Mouse (Mus musculus) 3T3-L1 (cell line): Measurements from ENCODE around the gene Zfpm1.
"Not testable (repeated sequence)": the region's sequence is repeated elsewhere in the genome, so short reads cannot be mapped to it uniquely, and the experiment has no call there.

ENCODE experiments used
- DNase-seq: peaks from one replicate; pipeline ENCODE4 v3.0.0-alpha.2; 2015; ENCODE audit warnings: low read depth, low spot score

Gene Zfpm1

GRCm38 (mm10) chr8:122323951-122324402, 42.0 kb downstream of the Zfpm1 start:
- DNase-seq = not testable (repeated sequence)

DNA sequence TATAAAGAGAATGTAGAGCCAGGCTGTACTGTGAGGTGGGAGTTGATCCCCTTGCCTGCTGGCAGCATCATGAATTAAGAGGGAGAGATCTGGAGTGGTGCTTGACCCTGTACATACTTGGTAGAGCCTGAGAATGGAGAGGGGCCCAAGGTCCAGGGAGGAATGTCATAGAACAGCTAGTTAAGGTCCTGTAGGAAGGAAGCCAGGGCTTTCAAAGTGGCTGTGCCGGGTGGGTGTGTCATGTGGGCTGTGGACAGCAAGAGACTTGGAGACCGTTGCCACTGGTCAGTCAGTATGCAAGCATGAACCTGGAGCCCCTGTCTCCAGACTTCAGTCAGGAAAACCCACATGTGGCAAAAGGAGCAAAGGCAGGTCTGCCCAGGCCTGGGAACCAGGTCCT, 43.3 kb downstream of the Zfpm1 start:
- no peak for DNase-seq

GRCm38 (mm10) chr8:122326114-122326542, 44.2 kb downstream of the Zfpm1 start:
- DNase-seq = no peak

- DNase-seq = no peak
Measured at GRCm38 (mm10) chr8:122329072-122329471, 47.1 kb downstream of the Zfpm1 start.

GRCm38 (mm10) chr8:122329553-122330239, 47.8 kb downstream of the Zfpm1 start:
- no peak for DNase-seq

- no peak for DNase-seq
Measured at GRCm38 (mm10) chr8:122330446-122331133, 48.6 kb downstream of the Zfpm1 start.

DNA sequence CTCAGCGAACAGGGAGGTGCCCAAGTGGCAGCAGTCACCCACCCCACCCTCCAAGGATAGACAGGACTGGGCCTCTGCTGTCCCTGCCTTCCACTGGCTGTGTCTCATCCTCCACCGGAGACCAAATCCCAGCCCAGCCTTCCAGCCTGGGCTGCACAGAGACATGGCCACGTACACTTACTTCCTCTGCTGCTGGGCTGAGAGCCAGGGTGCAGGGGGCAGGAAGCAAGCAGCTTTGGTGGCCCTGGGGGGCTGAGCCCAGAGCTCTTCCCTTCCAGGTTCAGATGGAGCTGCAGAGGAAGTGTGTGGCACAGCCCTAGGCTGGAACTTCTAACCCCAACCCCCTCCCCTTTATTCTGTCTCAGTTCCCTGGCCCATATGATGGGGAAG, 49.2 kb downstream of the Zfpm1 start:
- no peak for DNase-seq

DNA sequence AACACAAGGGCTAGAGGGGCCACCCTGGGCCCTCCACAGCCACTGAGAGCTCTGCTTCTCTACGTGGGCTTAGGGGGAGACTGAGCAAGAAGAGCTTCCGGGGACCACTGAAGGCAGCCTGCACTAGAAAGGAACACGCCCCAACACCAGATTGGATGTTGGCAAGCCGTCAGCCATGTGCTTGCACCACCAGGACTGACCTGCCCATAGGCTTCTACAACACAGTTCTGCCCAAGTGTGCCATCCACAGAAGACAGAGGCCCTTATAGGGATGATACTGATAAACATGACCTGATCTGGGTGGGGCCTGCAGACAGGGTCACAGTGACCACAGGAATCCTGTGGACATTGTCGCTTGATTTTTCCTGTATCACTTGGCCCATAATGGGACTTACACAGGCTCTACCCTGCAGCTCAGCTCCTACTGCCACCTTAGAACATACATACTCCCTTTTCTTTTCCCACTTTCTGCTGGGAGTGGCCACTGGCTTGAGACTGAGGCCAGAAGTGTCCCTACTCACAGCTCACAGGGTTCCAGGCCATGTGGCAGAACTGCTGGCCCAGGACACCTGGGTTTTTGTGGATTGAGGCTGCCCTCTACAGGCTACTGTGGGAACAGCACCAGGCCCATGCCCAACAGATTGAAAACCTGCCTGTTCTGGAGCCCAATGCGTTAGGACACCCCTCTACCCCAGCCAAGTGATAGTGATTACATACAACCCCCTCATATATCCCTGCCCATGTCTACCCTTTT, 51.0 kb downstream of the Zfpm1 start:
- DNase-seq = peak; percentile 86

GRCm38 (mm10) chr8:122333531-122333930, 51.6 kb downstream of the Zfpm1 start:
- DNase-seq = no peak

- no peak for DNase-seq
Measured at GRCm38 (mm10) chr8:122334791-122335490, 53.0 kb downstream of the Zfpm1 start.

- no peak for DNase-seq
Measured at GRCm38 (mm10) chr8:122335638-122336250, 53.8 kb downstream of the Zfpm1 start.

DNA sequence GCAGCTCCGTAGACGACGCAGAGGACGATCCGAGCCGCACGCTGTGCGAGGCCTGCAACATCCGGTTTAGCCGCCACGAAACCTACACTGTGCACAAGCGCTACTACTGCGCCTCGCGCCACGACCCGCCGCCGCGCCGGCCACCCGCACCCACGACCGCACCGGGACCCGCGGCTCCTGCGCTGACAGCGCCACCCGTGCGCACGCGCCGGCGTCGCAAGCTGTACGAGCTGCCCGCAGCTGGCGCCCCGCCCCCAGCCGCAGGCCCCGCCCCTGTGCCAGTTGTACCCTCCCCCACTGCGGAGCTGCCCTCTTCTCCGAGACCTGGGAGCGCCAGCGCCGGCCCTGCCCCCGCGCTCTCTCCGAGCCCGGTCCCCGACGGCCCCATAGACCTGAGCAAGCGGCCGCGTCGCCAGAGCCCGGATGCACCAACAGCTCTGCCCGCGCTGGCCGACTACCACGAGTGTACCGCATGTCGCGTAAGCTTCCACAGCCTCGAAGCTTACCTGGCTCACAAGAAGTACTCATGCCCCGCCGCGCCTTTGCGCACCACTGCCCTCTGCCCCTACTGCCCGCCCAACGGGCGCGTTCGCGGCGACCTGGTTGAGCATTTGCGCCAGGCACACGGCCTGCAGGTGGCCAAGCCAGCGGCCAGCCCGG, 54.4 kb downstream of the Zfpm1 start:
- no peak for DNase-seq

GRCm38 (mm10) chr8:122338852-122339251, 56.9 kb downstream of the Zfpm1 start:
- no peak for DNase-seq

DNA sequence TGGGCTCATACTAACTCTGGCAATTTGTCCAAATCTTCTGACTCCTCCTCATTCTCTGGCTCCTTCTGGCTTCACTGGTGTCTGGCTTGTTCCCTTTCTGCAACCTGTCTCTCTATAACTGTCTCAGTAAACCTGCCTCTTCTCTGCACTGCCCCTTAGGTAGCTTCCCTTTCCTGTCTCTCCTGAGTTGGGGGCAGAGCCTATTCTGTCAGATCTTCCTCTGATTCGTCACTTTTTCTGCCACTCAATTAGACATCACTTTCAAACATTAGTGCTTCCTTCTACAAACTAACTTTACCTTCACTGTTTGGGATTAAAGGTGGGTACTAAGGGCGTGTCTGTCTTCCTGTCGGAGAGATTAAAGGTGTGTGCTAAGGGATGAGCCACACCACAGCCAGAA, 58.8 kb downstream of the Zfpm1 start:
- no peak for DNase-seq

GRCm38 (mm10) chr8:122341790-122342189, 59.8 kb downstream of the Zfpm1 start:
- DNase-seq = peak; percentile 30

- peak; percentile 93 for DNase-seq
Measured at GRCm38 (mm10) chr8:122342362-122342761, 60.4 kb downstream of the Zfpm1 start.

DNA sequence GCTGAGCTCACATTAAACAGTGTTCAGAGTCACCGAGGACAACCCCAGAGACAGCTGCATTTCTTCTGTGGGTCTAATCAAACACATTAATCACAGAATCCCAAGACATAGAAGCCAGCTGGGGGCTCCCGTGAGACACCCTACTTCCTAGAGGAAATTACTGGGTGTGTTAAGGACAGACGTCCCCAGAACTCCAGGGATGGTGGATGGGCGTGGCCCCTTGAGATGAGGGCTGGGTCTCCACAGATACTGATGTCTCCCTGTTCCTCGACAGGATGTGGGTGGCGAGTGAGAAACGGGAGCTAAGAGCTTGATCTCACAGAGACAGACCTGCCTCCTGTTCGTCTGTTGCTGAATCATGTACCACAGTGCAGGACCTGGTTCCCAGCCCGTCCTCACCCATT, 60.9 kb downstream of the Zfpm1 start:
- peak; percentile 79 for DNase-seq

- no peak for DNase-seq
Measured at GRCm38 (mm10) chr8:122343341-122343740, 61.4 kb downstream of the Zfpm1 start.

DNA sequence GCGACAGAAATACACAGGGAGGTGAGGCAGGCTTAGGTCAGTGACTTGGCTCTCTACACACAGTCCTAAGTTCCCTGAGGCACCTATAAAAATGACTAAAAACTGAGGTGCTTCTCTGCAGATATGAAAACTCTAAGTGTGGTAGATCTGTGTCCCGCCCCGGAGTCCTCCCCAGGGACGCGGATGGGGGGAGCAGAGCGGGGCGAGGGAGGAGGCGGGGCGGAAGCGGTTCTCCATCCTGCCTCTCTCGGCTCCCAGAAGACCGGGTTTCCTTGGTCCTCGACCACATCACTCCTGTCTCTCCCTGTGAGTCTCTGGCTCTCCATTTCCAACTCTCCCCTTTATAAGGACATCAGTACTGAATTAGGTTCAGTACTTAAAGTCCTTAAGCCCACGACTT, 61.8 kb downstream of the Zfpm1 start:
- peak; percentile 72 for DNase-seq

GRCm38 (mm10) chr8:122344219-122344618, 62.3 kb downstream of the Zfpm1 start:
- DNase-seq = peak; percentile 51
